Mouse (Mus musculus) liver, embryonic 11.5 days (tissue): ENCODE data around the gene Eaf1. TPM values are rescaled to one million over a fixed set of nuclear protein-coding genes. Genes with fewer than 3 reads are reported as not detected.

Experiments used
- ATAC-seq: fragments of 200-750 bp; cut with Nextera tagmentation; replicated peaks from 2 replicates; pipeline ENCODE4 v1.8.0; 2017; ENCODE audit warnings: moderate number of reproducible peaks, mild to moderate bottlenecking, moderate TSS enrichment, moderate library complexity; ENCODE audit not compliant: low FRiP score
- DNase-seq: peaks from one replicate; pipeline ENCODE4 v3.0.0-alpha.2; 2017; ENCODE audit warnings: low spot score
- H3K27ac ChIP-seq: fragments of 300-500 bp; sonication (generic); 2 replicates; pipeline ENCODE4 v1.5.1; 2014; ENCODE audit warnings: mild to moderate bottlenecking, low read depth, low read length, control low read depth
- H3K27me3 ChIP-seq: fragments of 300-500 bp; sonication (generic); replicated peaks from 2 replicates; pipeline ENCODE4 v1.6.1; 2014; ENCODE audit warnings: low read length, mixed read lengths; ENCODE audit not compliant: control insufficient read depth, insufficient read depth
- H3K36me3 ChIP-seq: fragments of 300-500 bp; sonication (generic); 2 replicates; pipeline ENCODE4 v1.6.1; 2014; ENCODE audit warnings: mild to moderate bottlenecking, low read length, moderate library complexity, mixed read lengths; ENCODE audit not compliant: control insufficient read depth, insufficient read depth
- H3K4me1 ChIP-seq: fragments of 300-500 bp; sonication (generic); replicated peaks from 2 replicates; pipeline ENCODE4 v1.6.1; 2014; ENCODE audit warnings: low read length, mixed read lengths; ENCODE audit not compliant: control insufficient read depth, insufficient read depth
- H3K4me2 ChIP-seq: fragments of 300-500 bp; sonication (generic); 2 replicates; pipeline ENCODE4 v1.6.1; 2014; ENCODE audit warnings: mild to moderate bottlenecking, control low read depth, moderate library complexity
- H3K4me3 ChIP-seq: fragments of 300-500 bp; sonication (generic); 2 replicates; pipeline ENCODE4 v1.5.1; 2014; ENCODE audit warnings: low read depth, low read length, control low read depth
- H3K9ac ChIP-seq: fragments of 300-500 bp; sonication (generic); 2 replicates; pipeline ENCODE4 v1.6.1; 2014; ENCODE audit warnings: low read depth, low read length, control low read depth
- H3K9me3 ChIP-seq: fragments of 300-500 bp; sonication (generic); 2 replicates; pipeline ENCODE4 v1.6.1; 2016; ENCODE audit warnings: low read length, inconsistent platforms, mixed read lengths; ENCODE audit not compliant: control insufficient read depth
- WGBS: fragments of 180-500 bp; shearing (Covaris S2); extraction: QIAGEN DNeasy Blood & Tissue Kit; methylation state at CpG from one replicate; pipeline ENCODE4 v1.1.7; 2014; 5-methylcytosine and 5-hydroxymethylcytosine counted together
- polyA plus RNA-seq: library from polyadenylated mRNA; unstranded; fragments of >200 nt; fragmentation: Nextera tagmentation; extraction: Ambion mirVana; gene quantifications from 2 replicates; pipeline ENCODE4 v1.2.1, GENCODE M21; 2014

Gene Eaf1
- polyA plus RNA-seq, 1 experiment from 2014 or later, result 39.1 TPM

DNA sequence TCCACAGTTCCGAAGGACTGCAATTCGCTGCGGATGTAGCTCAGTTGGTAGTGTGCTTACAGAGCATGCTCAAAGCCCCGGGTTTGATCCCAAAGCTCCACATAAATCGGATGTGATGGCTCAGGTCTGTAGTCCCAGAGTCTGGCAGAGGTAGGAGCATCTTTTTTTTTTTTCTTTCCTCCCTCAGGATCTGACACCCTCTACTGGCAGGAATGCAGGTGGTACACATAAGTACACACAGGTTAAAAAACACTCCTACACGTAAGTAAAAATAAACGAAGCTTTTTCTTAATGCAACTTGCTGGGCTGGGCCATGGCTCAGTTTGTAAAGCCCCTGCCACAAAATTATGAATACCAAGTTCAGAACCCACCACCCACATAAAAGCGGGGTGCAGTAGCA is 30.0 kb upstream of the Eaf1 start:
- H3K9ac ChIP-seq, result no peak overlapping the region
- DNase-seq (no peak), ATAC-seq (no peak)
- no peaks in the 10 kb centered on the region for H3K4me1 ChIP-seq
- no peak overlapping the region for H3K4me2 ChIP-seq
- 63% methylated on average over 8 of the region's 8 CpGs for WGBS
- H3K4me3 ChIP-seq, result no peak overlapping the region
- no peaks in the 10 kb centered on the region for H3K36me3 ChIP-seq
- H3K27ac ChIP-seq, result no peak overlapping the region
- H3K27me3 ChIP-seq, result no peaks in the 10 kb centered on the region
- H3K9me3 ChIP-seq, result no peaks in the 10 kb centered on the region

DNA sequence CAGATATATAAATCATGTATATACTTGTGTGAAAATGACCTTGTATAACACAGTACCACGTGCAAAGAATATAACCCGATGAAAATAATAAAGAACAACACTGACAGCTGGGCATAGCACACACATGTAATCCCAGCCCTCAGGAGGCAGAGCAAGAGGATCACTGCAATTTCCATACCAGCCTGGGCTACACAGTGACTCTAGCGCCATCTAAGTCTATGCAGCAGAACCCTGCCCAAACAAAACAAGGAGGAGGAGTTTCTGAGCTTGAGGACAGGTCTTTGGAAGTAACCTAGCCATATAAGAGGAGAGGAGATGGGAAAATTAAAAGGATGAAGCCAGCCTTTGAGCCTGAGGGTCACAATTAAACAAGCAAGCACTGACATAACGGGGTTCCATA is 24.5 kb upstream of the Eaf1 start:
- Histone ChIP-seq H3K27me3 (no peaks in the 10 kb centered on the region), H3K4me2 (no peak overlapping the region), H3K36me3 (no peaks in the 10 kb centered on the region), H3K4me1 (no peaks in the 10 kb centered on the region), H3K27ac (no peak overlapping the region), H3K4me3 (no peak overlapping the region), H3K9ac (no peak overlapping the region), H3K9me3 (no peaks in the 10 kb centered on the region)
- DNase-seq (no peak), ATAC-seq (no peak)
- WGBS, result 49% methylated on average over 4 of the region's 4 CpGs

DNA sequence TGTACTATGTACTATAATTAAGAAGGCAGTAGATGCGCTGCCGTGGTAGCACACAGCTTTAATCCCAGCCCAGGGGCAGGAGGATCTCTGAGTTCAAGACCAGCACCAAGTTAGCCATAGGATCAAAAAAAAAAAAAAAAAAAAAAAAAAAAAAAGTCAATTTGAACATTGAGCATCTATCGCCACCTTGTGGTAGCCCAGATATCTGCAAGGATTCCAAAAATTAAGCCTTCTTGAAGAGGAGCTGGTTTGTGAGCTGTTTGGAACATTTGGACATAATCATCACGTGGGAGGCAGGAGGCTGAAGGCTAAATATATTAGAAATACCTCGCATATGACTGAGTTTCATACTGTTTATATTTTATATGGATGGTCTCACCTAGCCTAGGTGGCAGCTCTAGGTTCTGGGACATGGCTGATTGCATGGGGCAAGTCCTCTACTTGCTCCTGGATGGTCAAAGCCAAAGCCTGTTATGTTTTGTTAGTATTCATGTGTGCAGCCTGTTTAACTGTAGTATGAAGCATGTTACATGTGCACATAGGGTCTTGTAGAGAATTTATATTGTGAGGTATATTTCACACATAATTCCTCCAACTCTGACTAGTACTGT is 21.6 kb upstream of the Eaf1 start:
- ATAC-seq, result no peak
- Histone ChIP-seq H3K9ac (no peak overlapping the region), H3K4me2 (no peak overlapping the region), H3K27ac (no peak overlapping the region), H3K36me3 (no peaks in the 10 kb centered on the region), H3K27me3 (no peaks in the 10 kb centered on the region), H3K9me3 (no peaks in the 10 kb centered on the region), H3K4me1 (no peaks in the 10 kb centered on the region), H3K4me3 (no peak overlapping the region)
- WGBS, result 4% methylated on average over 5 of the region's 5 CpGs
- no peak for DNase-seq

DNA sequence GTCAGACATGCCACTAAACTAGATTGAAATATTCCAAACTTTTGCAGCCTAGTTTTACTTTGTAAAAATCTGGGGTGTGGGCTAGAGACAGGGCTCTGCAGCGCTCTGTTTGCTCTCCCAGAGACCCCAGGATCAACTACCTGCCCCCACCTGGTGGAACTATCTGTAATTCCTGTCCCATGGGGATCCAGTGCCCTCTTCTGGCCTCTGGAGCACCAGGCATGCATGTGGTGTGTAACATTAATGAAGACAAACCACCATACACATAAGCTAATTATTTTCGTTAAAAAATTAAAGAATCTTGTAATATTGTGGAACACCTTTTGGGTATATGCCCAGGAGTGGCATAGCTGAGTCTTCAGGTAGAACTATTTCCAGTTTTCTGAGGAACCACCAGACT is 20.9 kb upstream of the Eaf1 start:
- no peak for ATAC-seq
- WGBS, result 84% methylated on average over 2 of the region's 2 CpGs
- no peaks in the 10 kb centered on the region for H3K4me1 ChIP-seq

DNA sequence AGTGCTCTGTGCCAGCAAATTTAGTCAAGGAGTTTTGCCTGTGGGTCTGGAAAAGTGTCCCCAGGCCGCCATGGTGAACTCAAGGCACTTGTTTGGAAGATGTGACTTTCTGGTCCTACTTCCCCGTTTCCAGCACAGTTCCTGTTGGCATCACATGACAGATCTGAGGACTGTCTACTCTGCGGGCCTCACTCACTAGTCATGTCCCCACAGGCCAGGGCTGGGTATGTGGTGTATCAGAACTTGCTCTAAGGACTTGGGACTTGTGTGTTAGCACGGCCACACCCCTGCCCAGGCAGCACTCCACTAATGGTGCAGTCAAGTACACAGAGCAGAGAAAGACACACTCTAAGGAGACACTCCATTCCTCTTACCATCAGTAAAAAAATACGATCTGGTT is 11.8 kb upstream of the Eaf1 start:
- no peak for ATAC-seq
- no peaks in the 10 kb centered on the region for H3K4me1 ChIP-seq
- H3K36me3 ChIP-seq, result peaks cover 53% of the 10 kb centered on the region
- H3K9ac ChIP-seq, result no peak overlapping the region
- DNase-seq, result no peak
- no peaks in the 10 kb centered on the region for H3K9me3 ChIP-seq
- 82% methylated on average over 5 of the region's 5 CpGs for WGBS
- H3K4me2 ChIP-seq, result no peak overlapping the region
- H3K27me3 ChIP-seq, result no peaks in the 10 kb centered on the region
- H3K4me3 ChIP-seq, result no peak overlapping the region
- no peak overlapping the region for H3K27ac ChIP-seq

More for the DNA sequence above, 20.9 kb upstream of the Eaf1 start:
- no peaks in the 10 kb centered on the region for H3K27me3 ChIP-seq
- H3K9ac ChIP-seq, result no peak overlapping the region
- H3K36me3 ChIP-seq, result no peaks in the 10 kb centered on the region; the same call in 1 of the 2 replicates
- no peak overlapping the region for H3K27ac ChIP-seq
- H3K4me2 ChIP-seq, result no peak overlapping the region
- no peak for DNase-seq
- H3K4me3 ChIP-seq, result no peak overlapping the region
- no peaks in the 10 kb centered on the region for H3K9me3 ChIP-seq

DNA sequence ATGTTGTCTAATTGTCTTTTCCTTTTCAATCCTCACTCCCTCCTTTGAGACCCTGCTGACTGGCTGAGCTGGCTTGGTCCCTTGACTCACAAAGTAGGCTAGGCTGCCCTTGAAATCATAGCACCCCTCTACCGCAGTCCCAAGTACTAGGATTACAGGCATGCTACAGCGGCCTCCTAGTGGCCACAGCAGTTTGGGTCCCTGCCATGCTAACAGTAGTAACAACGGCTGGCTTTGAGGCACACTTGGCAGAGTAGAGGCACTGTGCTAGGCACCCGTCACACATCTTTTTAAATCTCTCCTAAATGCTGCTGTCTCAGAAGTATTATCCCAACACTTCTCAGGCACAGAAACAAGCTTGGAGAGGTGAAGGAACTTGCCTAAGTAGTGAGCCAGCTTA is 7.7 kb upstream of the Eaf1 start:
- Histone ChIP-seq H3K4me3 (no peak overlapping the region), H3K27ac (no peak overlapping the region), H3K27me3 (no peaks in the 10 kb centered on the region), H3K4me1 (no peaks in the 10 kb centered on the region), H3K4me2 (no peak overlapping the region), H3K9ac (no peak overlapping the region), H3K36me3 (peaks cover 52% of the 10 kb centered on the region), H3K9me3 (no peaks in the 10 kb centered on the region)
- ATAC-seq (no peak), DNase-seq (no peak)
- WGBS, result 83% methylated on average over 4 of the region's 4 CpGs

DNA sequence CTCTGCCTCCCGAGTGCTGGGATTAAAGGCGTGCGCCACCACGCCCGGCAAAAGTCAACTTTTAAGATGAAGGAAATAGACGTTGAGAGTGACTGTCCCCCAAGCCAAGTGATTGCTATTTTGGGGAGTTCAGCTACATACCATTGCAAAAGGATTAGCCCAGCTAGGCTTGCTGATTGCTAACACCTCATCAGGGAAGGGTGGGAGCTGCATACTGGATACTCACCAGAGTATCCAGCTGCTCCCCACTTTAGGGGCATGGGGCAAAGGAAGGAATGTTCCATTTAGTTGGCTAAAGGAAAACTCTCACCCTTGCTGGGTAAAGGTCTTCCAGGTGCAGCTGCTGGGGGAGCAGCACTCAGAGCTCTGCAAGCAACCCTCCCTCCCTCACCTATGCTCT is 6.1 kb upstream of the Eaf1 start:
- no peak for DNase-seq
- Histone ChIP-seq H3K4me2 (no peak overlapping the region), H3K27ac (no peak overlapping the region), H3K4me3 (no peak overlapping the region), H3K36me3 (peaks cover 41% of the 10 kb centered on the region), H3K27me3 (no peaks in the 10 kb centered on the region), H3K4me1 (no peaks in the 10 kb centered on the region), H3K9me3 (no peaks in the 10 kb centered on the region), H3K9ac (no peak overlapping the region)
- ATAC-seq, result no peak
- WGBS, result 90% methylated on average over 6 of the region's 6 CpGs

DNA sequence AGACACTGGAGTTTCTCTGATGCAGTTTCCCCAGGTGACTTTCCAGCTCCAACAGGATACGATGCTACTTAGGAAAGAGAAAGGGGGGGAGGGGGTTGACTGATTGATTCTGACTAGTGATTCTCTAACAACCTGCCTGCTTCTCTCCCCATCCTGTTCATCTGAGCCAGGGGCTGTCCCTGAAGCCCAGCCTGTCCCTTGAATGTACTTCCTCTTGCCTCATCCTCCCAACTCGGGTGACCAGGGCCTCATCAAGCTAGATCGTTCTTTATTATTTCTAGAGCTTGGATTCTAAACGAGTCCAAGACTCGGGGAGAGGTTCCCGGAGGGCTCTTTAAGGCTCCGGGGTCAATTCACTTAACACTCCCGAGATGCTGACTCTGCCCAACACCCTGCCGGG is 298 bp upstream of the Eaf1 start:
- H3K9me3 ChIP-seq, result no peaks in the 10 kb centered on the region
- H3K4me3 ChIP-seq, result peak overlapping the region; percentile 93
- peaks cover 21% of the 10 kb centered on the region for H3K4me1 ChIP-seq
- ATAC-seq, result no peak
- H3K27me3 ChIP-seq, result no peaks in the 10 kb centered on the region
- 0 out of 2 replicates have a peak overlapping the region, but pooled peaks have one; percentile 47 for H3K27ac ChIP-seq
- H3K36me3 ChIP-seq, result peaks cover 8% of the 10 kb centered on the region
- H3K4me2 ChIP-seq, result peak overlapping the region; percentile 96
- H3K9ac ChIP-seq, result peak overlapping the region; percentile 90
- DNase-seq, result no peak
- WGBS, result 29% methylated on average over 9 of the region's 9 CpGs

DNA sequence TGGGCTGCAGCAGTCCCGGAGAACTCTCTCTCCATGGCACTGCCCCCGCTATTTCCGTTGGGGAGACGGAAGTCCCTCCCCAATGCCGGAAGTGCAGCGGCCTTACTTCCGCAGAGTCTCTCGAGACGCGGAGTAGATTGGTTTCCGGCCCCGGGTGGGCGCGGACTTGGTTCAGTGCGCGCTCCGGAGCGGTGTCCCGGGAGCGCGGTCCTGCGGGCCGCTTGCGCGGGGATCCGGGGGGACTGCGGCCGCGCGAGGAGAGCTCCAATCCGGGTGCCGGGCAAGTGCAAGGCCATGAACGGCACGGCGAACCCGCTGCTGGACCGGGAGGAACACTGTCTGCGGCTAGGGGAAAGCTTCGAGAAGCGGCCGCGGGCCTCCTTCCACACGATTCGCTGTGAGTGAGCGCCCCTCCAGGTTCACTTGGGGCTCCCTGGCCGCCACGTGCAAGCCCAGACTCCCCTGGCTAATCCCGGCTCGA is 816 bp downstream of the Eaf1 start, which contains the start of gene Mettl6:
Gene Mettl6 (minus strand): TSS at position 66 of the 481 bp plus-strand sequence.
- Histone ChIP-seq H3K4me3 (peak within 1 kb of the TSS; percentile 93), H3K27ac (peak within 1 kb of the TSS; percentile 87), H3K4me1 (peaks cover 21% of the 10 kb centered on the region), H3K4me2 (peak within 1 kb of the TSS; percentile 96), H3K27me3 (no peaks in the 10 kb centered on the region), H3K36me3 (peaks cover 12% of the 10 kb centered on the region), H3K9ac (peak within 1 kb of the TSS; percentile 90), H3K9me3 (no peaks in the 10 kb centered on the region)
- under 1% methylated on average over 49 of the region's 49 CpGs for WGBS
- peak; percentile 92 for DNase-seq
- peak; percentile 86 for ATAC-seq
